Mouse (Mus musculus) gonadal fat pad, adult 2 months (tissue): ENCODE data around the gene Adamtsl1. TPM values are rescaled to one million over a fixed set of nuclear protein-coding genes. Genes with fewer than 3 reads are reported as not detected.

ENCODE experiments used
- DNase-seq: peaks from one replicate; pipeline ENCODE4 v3.0.0-alpha.2; 2012; ENCODE audit warnings: low read depth
- polyA plus RNA-seq: library from polyadenylated mRNA; depleted of rRNA; stranded (reverse); fragments of >200 nt; gene quantifications from 2 replicates; pipeline ENCODE4 v1.2.3, GENCODE M21; 2012

The Adamtsl1 gene
- polyA plus RNA-seq, 1 experiment = 17.9 TPM

DNA sequence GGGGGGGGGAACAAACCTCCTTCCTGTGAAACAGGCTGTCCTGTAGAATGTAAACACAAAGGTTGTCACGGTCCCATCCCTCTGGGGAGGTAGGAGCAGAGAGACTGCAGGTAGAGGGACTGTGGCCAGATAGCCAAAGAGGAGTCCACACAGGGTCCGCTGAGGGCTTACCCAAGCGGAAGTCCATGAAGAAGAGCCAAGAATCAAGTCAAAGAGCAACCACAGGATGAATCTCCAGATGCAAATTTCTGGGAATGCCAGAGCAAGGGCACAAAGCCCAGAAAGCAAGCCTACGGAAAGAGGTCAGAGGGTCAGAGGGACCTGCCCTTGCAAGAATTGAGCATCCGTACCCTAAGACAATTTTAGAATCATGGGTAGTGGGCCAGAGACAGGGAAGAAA lies 677.2 kb downstream of the Adamtsl1 start:
- DNase-seq = no peak

DNA sequence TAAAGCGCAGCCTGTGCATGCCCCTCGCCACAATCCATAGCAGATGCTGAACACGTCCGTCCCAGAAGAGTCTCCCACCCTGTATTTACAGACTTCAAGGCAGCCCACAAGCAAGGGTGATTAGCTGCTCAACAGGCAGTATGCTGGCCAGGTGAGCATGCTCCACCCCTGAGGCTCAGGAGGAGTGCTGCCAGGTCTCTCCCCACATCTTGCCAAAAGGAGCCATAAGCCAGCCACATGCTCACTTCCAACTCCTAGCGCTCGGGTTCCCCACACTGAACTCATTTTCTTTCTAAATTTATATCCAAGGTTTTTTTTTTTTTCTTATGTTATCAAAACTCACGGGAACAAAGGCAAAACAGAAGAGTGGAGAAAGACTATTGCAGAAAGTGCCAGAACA lies 687.8 kb downstream of the Adamtsl1 start:
- DNase-seq = no peak

DNA sequence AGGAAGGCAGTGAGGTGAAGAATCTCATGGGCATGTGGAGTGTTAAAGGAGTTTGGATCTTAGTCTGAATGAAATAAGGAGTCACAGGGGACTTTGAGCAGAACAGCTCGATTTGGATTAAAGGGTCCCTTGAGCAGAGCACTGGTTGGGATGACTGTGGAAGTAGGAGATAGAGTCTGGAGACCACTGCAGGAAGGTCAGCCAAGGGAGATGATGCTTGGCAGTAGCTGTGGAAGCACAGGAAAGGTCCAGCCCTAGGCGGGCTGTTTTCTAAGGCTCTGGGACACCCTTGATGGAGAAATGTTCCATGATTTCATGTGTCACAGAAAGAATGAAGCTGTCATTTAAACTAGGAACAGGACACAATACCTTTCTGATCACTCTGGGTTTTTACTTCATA lies 689.3 kb downstream of the Adamtsl1 start:
- DNase-seq = no peak

DNA sequence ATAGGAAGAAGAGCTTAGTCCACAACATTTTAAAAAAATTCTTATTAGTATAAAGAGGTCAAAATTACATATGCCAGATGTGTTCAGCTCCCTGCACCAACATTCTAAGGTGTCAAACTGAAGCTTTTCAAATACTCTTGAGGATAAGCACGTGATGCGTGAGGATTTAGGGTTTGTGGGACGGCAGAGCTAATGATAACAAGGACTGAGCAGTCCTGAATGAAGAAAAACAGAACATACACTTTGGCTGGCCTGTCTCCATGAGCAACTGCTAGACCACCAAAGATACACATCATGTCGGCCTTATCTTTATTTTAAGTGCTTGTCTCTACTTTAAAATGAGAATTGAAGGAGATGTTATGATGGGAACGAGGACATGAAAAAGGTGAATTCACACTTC lies 710.9 kb downstream of the Adamtsl1 start:
- no peak for DNase-seq

DNA sequence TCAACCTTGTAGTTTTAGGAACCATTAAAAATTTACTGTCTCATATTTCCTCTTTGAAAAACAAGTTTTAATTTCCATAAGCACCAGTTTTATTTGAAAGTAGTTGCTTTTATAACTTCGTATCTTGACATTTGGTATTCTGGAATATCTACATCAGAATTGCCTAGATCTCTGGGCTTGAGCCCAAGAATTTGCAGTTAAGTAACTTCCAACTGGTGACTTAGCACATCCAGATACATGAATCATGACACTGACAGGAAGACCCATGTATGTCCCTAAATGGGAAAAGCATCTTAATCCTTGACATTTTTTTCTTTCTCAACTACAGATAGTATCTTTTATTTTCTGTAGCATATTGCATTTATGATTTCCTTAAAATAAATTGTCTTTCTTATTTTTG lies 713.1 kb downstream of the Adamtsl1 start:
- DNase-seq = no peak

DNA sequence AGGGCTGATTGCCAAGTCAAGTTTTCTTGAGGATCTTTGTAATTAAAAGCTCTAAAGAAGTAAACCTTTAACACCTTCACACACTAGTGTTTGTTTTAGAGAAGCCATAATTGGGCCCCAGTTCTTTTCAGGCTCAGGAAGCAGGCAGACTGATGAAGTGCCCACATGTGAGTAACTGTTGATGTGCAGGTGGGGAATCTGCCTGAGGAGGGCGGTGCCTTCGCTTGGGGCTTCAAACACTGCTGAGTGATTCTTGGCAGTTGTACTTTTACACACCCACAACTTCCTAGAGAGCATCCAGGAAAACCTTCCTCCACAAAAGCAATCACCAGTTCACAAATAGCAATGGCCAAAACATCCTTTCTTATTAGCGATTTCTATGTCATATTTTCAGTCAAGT lies 719.2 kb downstream of the Adamtsl1 start:
- DNase-seq = no peak

DNA sequence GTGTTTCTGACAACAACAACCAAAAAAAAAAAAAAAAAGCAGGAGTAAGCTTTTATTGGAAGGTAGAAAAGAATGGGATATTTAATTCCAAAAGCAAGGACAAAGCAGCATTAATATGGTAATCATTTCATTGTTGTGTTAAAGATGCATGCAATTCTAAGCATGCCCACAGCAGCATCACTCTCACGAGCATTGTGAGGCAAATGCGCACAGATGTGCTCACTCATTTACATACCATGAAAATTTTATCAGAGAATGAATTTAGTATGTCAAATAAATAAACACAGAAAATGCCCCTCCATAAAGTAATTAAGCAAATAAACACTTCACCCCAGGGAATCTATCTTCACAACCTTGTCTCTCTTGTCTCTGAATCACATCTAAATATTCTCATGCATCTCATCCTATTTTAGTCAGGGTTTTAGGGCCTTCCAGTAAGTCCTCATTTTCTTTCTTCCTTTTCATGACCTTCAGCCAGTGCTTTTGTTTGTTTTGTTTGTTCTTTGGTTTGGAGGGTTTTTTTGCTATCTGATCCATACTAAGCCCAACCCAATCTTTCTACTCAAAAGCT lies 728.0 kb downstream of the Adamtsl1 start:
- DNase-seq = no peak

DNA sequence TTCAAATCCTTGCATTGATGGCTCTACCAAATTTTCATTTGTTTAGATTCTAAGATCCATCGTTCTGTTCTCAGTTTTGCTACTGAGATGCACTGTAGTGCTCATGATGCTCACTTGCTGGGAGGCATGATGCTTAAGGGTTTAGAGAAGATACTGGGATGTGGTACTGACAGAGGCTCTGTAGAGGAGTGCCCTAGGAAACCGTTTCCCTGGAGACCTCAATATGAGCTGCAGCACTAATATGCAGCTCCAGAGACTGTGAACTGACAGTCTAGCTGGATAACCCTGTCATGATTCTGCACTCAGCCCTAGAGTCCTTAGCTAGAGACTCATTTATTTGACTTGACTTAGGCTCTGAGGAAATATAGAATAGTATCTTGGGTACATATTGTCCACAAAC lies 756.1 kb downstream of the Adamtsl1 start:
- DNase-seq = no peak

DNA sequence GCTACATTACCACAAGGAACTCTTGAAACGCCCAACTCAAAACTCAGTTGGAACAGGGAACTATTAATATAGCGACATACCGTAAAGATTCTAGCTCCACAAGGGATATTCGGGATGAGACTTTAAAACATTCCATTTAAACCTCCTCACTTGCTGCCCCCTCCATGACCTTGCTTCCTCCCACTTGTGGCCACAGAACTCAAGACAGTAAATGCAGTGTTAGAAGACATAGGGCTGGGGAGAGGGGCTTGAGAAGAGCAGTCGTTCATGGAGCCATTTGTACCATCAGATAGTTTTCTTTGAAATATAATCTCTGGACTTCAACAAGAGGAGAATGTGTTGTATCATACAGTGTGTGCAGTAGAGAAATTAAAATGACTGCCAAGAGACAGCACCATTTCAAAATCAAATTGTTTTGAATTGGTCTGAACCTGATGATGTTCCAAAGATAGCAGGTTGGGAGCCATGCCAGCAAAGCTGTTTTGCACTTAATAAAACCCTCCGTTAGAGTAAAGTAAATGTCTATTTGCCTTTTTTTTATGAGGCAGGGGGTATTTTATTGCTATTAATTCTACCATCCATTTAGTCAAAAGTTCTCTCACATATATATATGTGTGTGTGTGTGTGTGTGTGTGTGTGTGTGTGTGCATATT lies 759.9 kb downstream of the Adamtsl1 start:
- no peak for DNase-seq

DNA sequence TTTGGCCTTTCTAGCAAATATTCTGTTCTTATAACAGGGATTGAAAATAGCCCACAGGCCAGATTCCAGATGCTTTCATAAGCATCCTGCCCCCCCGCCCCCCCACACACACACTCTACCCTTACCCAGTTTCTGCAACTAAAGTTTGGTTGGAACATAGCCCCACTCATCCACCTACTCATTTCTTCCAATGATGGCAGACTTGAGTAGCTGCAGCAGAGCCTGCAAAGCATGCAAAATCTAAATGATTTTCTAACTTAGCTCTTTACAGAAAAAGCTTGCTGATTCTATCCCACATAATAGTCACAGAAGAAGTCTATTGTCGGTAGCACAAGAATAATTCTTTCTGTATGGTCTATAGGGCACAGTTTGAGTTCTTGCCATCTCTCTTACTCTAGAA lies 760.7 kb downstream of the Adamtsl1 start:
- DNase-seq = no peak

DNA sequence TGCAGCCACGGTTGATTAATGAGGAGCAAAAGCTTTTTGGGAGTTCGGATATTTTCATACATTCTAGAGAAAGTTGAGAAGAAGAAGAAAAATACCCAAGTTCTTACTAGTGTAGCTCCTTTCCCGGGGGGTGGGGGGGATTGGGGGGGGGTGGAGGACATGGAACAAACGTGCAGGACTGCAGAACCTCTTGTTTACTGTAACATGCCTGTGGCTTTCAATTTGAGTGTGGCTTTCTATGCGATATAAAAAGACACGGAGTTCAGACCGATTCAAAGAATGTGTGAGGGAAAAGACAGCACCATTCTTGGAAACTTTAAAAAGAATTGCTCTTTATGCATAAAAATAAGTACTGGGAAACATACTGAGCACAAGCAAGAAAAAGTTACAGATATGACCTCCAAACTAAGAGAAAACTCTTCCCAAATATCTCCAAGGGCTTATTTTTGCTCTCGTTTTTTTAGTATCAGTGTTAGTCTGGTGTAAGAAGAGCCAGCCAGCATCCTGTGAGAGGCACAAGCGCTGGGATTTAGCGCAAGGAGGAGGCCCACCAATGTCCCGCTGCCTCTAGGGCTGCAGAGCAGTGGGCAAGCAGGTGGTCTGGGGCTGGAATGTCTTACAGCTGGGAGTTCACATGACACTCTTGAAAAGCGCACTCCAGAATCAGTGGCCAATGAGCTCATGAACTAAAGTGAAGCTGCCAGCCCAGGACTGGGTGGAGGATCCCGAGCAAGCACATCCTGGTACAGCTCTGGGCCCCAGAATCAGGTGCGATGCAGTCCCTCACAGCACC lies 762.2 kb downstream of the Adamtsl1 start:
- no peak for DNase-seq

DNA sequence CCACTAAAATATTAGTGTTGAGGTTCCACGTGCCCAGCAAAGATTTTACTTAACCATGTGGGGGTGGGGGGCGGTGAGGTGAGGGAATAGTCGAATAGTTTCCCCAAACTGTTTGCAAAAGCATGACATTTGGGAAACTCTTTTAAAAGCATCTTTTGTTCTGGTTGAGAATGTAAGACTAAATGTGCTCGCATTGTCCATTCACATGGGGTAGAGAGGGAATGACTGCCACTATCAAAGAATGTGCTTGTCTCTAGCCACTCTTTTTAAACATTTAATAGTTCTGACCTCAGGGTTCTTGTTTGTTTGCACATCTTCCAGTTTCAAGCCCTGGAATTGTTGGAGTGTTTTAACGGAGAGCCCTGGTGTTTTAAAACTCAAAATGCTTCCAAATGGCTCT lies 764.6 kb downstream of the Adamtsl1 start:
- DNase-seq = no peak

DNA sequence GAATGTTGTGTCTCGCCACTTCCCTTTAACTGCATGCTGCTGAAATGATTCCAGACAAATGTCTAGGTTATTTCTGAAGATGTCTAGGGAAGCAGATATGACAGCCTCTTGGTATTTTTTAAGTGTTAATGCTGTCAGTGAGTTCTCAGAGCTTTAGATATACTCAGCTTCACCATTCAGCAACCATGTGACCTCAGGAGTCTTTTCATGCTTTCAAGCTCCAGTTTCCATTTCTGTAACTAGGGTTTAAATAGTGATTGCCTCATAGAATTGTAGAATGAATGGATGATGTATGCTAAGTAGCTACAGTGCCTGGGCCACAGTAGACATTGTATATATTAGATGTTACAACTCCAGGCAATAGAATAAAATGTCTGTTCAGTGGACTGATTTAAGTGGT lies 772.6 kb downstream of the Adamtsl1 start:
- DNase-seq = no peak

DNA sequence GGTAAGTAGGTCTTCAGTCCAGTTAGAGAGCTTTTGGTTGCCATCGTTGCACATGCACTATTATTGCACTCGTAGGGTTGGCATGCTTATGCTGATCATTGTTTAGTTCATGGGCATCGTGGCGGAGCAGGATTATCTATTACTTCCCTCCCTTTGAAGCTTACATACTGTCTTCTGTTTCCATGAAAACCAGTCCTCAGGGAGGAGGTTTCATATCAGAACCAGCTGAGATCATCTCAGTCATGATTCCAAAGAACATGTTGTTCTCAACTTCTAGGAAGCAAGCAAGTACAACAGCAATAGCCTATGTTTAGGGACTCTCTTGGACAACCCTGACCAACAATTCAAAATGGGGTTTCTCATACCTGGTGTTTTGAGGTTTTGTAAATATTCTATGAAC lies 774.3 kb downstream of the Adamtsl1 start:
- no peak for DNase-seq

DNA sequence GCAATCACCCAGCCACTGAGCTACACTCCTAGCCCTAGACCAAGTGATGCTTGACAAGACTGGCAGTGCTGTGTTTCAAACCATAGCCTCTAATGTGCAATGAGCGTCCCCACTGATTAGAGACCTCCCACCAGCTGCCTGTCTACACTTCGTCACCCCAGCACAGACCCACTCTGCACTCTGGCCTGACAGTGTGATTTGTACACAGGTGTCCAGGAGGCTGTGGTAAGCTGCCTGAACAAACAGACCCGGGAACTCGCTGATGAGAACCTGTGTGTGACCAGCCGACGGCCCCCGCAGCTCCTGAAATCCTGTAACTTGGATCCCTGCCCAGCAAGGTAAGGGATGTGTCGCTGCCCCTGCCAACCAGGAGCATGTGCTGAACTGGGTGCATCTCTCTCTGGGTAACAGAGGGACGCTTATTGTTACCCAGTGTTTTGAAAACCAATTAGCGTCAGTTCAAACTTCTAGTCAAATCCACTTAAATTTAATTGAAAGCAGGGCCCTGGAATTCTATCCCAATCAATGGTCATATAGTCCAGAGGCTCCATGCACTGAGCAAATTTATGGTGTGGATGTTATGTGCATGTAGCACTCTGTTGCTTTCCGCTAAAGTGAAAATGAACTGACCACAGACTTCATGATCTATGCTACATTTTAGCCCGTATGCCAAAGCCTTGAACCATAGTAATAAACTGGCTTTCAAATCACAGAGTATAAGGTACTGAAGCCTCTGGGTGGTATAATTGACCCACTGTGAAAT lies 775.7 kb downstream of the Adamtsl1 start:
- no peak for DNase-seq

DNA sequence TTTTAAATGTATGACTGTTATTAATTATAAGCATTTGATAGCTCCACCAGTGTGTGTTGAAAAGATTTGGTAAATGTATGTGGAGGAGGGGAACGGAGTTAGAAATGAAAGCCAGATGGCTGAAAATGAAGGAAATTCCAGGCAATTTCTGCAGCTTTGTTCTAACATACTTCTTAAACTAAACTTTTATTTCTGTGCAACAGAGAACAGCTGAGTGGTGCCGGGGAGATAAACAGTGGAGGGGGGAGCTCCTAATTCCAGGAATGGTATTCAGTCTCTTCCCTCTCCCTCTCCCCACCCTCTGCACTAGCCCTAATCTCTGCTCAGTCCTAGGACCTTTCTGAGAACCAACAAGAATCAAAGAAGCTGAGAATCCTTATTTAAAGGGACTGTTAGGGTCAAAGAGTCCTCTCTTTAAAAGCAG lies 780.9 kb downstream of the Adamtsl1 start:
- no peak for DNase-seq

DNA sequence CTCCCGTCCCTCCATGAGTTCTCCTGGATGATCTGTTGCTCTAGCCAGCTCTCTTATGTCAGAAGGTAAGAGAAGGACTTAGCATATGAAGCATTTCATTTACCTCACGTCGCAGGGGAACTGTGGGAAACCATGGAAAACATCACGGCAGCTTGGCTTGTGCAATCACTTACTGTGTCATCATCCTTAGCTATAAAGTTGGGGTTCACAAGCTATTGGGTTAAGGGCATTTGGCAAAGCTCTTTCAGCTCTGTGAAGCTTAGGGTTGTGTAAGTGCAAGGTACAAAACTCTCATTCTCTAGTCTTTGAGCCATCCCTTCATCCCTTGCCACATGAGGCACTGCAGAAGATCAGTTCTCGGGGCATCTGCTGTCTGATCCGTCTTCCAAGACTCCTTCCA lies 787.5 kb downstream of the Adamtsl1 start:
- peak; percentile 51 for DNase-seq

DNA sequence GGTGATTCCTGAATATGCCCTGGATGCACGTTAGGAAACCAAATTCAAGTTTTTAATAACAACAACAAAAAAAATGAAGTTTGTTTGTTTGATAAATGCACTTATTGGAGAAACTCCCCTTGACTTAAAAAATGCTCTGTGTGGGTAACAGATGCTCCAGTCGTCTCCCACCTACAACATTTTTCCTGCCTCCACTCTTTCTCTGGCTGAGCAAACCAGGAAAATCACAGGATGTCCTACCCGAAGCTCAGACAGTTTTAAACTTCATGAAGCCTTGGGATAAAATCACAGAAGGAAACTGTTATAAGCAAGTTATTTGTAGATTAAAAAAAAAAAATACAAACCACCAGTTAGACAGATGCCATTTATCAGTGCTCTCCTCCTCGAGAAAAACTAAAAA lies 788.1 kb downstream of the Adamtsl1 start:
- no peak for DNase-seq

DNA sequence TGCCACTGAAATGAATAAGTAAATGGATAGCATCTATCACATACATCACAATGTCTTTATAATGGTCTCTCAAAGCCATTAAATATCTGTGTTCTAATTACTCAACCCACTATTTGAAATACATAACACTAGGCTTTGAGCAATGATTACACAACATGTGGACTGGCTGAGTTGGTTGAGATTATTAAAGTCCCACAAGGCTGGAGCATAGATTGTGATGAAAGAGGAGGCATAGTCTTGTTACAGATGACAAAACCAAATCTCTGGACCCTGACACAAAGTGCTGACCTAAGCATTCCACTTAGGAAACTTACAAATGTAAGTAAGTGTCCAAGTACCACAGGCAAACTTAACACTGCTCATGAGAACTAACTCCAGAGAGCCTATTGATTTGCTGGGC lies 792.8 kb downstream of the Adamtsl1 start:
- DNase-seq = peak; percentile 56

DNA sequence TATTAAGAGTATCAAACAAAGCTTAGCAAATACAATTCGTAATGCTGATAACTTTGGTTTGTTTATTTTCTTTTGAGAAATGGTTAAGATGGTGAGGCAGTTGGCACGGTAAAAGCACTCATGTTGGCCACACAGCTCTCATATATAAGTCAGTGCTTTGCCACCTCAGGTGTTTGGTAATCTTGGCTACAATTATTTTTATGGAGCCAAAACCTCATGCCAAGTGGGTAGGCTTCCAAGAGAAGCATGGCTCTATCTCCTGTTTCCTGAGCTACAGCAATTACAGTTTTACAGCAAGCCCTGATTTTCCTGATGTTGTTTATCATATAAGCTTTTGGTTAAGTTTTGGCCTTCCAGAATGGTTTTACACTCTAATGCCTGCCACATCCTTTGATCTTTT lies 795.2 kb downstream of the Adamtsl1 start:
- DNase-seq = peak; percentile 71

DNA sequence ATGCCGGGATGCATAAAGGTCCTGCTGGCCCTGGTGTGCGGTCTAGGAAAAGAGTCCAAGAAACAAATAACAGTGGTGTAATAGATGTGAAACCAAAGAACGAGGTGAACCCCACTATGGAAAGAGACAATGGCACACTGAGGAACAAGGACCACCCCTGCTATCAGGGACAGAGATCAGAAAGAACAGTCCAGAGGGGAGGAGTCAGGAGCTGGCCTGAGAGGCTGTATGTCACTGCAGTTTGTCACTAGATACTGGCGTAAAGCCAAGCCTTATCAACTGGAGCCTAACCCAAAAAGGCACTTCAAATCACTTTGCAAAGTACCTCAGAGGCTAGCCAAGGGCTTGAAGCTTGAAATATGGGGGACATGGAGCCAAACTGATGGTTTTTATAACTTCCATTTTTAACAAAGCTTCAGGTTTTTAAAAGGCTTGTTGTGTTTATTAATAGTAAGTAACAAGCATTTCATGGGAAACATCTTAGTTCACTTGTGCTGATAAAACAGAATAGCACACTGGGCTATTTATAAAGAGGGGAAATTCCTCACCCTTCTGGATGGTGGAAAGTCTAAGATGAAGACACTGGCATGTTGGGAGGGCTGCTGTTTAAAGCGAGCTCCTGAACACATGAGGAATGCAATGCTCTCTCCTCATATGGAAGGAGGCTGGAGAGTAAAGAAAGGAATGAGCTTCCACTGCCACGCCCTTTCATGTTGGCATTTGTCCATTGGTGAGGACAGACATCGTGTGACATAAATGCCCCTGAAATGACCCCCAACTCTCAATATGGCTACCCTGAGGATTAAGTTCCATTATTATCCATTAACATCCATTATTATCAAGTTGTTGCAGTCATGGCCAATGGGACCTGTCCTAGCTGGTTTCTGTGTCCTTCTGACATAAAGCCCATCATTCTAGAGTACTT lies 797.1 kb downstream of the Adamtsl1 start:
- DNase-seq = no peak
